Mouse (Mus musculus) right cerebral cortex, adult 18-20 months (tissue): ENCODE measurements around the gene Tead1.
A peak's percentile ranks its signal among the peaks of the same experiment; 100 is the strongest.

Experiments used
- DNase-seq: peaks from one replicate; pipeline ENCODE4 v3.0.0; 2022; ENCODE audit warnings: mixed read lengths

The Tead1 gene

DNA sequence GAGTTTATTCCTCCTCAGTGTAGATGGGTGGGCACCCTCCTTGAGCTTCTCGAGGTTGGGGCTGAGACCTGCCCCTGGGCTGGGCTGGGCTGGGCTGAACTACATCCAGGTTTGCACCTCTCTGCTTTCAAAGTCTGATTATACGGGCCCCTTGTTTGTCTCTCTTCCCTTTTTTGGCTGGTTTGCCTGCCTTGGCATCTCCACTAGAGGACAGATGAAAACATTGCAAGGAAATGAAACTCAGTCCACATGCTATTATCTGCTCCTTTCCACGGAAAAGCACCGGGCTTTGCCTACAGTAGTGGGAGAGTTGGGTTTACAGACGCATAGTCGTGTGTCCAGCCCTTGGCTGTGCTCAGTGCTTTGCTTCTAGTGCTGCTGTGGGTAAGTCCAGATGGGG, 60.1 kb downstream of the Tead1 start:
- no peak for DNase-seq

DNA sequence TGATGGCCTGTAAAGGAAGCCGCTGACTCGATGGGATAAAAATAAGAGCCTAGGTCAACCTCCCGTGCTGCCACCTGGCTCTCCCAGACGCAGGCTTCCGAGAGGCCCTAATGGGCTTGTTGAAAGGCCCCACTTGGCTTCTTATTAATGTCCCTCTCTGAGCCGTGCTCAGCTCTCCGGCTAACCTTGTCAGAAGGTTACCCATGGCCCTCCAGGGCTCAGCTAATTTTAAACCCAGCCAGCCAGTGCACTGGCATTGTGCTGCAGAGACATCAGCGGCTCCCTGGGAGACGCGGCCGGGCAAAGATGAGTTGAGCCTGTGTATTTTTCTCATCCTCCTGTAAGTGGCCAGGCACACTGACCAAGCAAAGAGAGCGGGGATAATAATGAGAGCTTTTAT, 62.7 kb downstream of the Tead1 start:
- no peak for DNase-seq

GRCm38 (mm10) chr7:112743063-112743462, 63.9 kb downstream of the Tead1 start:
- DNase-seq = no peak

DNA sequence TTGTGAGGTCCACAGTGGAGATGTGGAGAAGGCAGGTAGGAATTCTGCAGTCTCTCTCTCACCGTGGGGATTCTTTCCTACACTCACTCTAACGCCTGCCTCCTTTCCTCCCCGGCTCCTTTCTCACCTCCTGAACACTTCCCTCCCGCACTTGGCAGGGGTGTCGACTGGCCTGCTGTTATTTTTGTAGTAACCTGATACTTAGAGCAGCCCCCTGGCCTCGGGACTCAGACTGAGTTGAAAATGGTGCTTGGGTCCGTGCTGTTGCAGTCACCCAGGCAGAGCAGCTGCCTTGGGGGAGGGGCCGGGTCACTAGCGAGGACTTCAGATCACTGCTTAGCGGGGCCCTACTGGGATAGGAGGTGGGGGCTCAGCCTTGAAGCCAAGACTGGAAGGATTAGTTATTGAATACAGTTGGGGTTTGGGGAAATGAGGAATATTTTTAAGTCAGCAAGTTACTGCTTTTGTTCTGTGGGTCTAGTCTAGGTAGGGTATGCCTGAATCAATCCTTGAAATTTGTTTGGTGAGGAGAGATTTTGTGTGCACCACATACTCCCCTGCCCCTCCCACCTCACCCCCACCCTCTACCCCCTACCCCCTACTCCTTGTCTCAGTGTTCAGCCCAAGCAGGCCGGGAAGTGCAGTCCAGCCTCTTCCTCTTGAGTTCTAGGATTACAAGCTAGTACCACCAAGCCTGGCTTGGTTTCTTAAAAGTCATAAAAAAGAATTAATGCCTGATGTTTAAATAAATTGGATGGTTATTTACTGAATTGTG, 64.7 kb downstream of the Tead1 start:
- no peak for DNase-seq

- no peak for DNase-seq
These were observed 68.1 kb downstream of the Tead1 start for GRCm38 (mm10) chr7:112747187-112747586.

DNA sequence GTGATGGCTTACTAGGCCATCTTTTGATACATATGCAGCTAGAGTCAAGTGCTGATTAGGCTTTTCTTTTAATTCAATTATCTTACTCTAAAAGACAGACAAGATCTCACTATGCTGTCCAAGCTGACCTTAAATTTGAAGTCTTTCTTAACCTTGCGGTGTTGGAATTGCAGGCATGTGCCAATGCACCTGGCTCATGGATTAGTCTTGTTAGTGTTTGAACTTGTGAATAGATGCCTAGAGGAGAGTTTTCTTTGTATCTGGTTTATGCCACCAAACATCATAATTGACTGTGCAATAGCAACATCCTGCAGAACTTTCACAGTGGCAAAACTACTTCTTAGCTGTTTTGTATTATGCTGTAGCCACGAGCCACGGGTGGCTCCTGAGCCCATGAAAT, 68.7 kb downstream of the Tead1 start:
- no peak for DNase-seq

- no peak for DNase-seq
These were observed 69.2 kb downstream of the Tead1 start for GRCm38 (mm10) chr7:112748327-112748726.

GRCm38 (mm10) chr7:112750101-112750500, 71.0 kb downstream of the Tead1 start:
- DNase-seq = no peak

- DNase-seq = no peak
These were observed 73.2 kb downstream of the Tead1 start for GRCm38 (mm10) chr7:112752311-112752710.

GRCm38 (mm10) chr7:112753314-112753713, 74.2 kb downstream of the Tead1 start:
- DNase-seq = no peak

GRCm38 (mm10) chr7:112759359-112759975, 80.3 kb downstream of the Tead1 start:
- no peak for DNase-seq

- DNase-seq = no peak
These were observed 81.2 kb downstream of the Tead1 start for GRCm38 (mm10) chr7:112760293-112760692.

DNA sequence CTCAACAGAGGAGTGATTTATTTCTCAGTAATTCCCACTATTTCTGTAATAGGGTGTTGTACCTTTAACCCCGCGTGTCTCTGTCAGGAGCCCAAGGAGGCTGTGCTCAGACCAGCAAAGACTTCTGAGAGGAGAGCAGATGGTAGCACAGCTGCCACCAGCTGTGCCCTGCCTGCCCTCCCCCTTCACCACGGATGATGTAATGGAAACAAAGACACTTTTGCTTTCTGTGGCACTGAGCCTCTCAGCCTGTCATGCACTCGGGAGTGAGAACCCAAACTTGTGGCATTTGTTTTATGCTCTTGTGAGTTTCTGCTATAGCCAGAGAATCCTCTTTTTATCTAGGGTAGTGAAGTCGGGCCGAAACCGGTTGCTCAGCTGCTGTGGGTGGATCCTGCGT, 81.7 kb downstream of the Tead1 start:
- peak; percentile 23 for DNase-seq

GRCm38 (mm10) chr7:112762870-112763269, 83.8 kb downstream of the Tead1 start:
- no peak for DNase-seq

DNA sequence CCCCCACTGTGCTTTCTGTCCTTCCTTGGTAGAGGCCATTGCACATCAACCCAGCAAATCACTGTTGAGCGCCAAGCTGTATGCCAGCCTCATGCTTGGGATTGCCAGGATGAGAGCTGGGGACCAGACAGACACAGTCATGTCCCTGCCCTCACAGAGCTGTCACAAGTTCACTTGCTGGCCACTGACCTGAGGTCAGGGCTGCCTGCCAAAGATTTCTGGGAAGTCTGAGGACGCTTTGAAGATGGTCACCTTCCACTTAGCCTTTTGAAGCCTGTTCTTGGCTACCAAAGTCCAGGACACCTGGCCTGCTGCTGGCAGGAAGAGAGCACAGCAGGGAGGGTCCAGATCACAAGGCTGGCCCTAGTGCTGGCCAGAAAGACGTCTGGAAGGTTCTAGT, 84.4 kb downstream of the Tead1 start:
- DNase-seq = no peak

- no peak for DNase-seq
These were observed 85.8 kb downstream of the Tead1 start for GRCm38 (mm10) chr7:112764921-112765320.

DNA sequence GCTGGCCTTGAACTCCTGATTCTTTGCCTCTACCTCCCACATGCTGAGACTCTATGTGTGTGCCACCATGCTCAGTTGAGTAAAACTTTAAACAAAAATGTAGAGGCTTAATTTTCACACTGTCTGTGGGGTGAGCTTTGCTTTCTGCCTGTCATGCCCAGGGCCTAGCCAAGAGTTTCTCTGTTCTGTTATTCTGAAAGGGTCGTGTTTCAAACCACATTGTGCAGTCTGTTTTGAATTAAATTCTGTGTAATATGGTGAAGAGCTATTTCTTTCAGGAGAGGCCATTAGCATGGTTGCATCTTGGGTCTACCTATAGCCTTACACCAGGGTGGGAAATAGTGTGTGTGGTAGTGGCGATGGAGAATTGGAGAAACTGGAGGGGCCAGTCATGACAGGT, 90.7 kb downstream of the Tead1 start:
- DNase-seq = no peak

DNA sequence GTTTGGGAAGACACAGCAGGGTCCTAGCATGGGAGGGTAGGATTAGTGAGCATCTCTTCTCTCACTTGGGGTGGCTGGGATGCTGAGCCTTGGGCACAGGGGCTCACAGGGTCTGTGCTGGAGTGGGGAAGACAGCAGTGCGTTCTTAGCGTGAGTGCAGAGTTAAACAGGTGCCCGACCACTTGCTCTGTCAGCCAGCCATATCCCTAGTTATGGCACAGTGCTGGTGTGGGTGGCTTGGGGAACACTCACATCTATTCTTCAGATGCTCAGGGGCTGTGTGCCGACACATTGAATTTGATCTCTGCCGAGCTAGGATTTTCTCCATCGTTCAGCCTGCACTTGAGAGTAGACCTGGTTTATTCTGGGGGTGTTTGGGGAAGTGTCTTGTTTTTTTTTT, 92.3 kb downstream of the Tead1 start:
- DNase-seq = no peak

GRCm38 (mm10) chr7:112772777-112773176, 93.7 kb downstream of the Tead1 start:
- DNase-seq = no peak

GRCm38 (mm10) chr7:112773601-112774000, 94.5 kb downstream of the Tead1 start:
- DNase-seq = no peak

DNA sequence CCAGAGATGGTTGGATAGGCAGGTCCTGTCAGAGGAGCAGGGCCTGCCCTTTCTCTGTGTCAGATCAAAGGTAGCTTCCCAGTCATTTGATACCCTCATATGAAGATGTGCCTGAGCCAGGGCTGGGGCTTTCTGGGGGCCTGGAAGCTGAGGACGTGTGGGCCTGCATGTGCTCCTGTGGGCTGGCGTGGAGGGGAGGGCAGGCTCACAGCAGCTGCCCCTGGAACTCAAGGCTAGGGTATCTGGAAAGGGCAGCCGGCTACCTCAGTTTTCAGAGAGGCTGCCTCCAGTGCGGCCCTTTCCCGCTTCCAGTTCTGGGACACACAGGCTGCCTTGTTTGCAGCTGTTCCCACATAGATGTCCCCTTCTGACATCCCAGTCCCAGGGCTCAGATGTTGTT, 96.7 kb downstream of the Tead1 start:
- no peak for DNase-seq

DNA sequence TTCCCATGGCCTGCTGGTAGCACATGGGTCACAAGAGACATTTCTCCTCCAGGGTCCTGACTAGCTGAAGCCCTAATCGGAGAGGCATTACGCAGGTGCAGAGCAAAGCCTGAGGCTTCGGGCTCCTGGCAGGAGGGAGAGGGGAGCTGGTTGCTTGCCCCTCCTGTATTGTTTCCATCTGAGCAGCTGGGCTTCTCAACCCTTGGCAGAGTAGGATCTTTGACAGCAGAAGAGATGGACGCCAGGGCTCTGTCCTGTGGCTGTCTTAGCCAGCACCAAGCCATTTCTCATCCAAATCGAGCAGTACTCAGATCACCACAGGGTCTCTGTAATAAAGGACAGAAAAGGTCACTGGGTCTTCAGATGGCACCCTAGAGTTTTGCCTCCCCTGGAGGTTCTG, 97.6 kb downstream of the Tead1 start:
- no peak for DNase-seq

GRCm38 (mm10) chr7:112779636-112780035, 100.5 kb downstream of the Tead1 start:
- no peak for DNase-seq

GRCm38 (mm10) chr7:112780910-112781309, 101.8 kb downstream of the Tead1 start:
- no peak for DNase-seq

- DNase-seq = no peak
These were observed 102.9 kb downstream of the Tead1 start for GRCm38 (mm10) chr7:112781987-112782386.
